Mouse (Mus musculus) liver, embryonic 16.5 days (tissue): ENCODE measurements around the gene Srgap2. TPM values are rescaled to one million over a fixed set of nuclear protein-coding genes. Genes with fewer than 3 reads are reported as not detected.

Experiments
- ATAC-seq: fragments of 200-750 bp; cut with Nextera tagmentation; 2 replicates; pipeline ENCODE4 v1.8.0; 2017; ENCODE audit warnings: low read depth, mild to moderate bottlenecking, moderate number of reproducible peaks, moderate library complexity
- H3K27ac ChIP-seq: fragments of 300-500 bp; sonication (generic); 2 replicates; pipeline ENCODE4 v1.5.1; 2014; ENCODE audit warnings: mild to moderate bottlenecking, low read length
- H3K27me3 ChIP-seq: fragments of 300-500 bp; sonication (generic); 2 replicates; pipeline ENCODE4 v1.6.1; 2014; ENCODE audit warnings: low read depth, low read length, mixed read lengths; ENCODE audit not compliant: control insufficient read depth, insufficient read depth
- H3K36me3 ChIP-seq: fragments of 300-500 bp; sonication (generic); 2 replicates; pipeline ENCODE4 v1.6.1; 2014; ENCODE audit warnings: mild to moderate bottlenecking; ENCODE audit not compliant: control insufficient read depth, insufficient read depth
- H3K4me1 ChIP-seq: fragments of 300-500 bp; sonication (generic); 2 replicates; pipeline ENCODE4 v1.6.1; 2014; ENCODE audit warnings: low read depth, low read length, mixed read lengths; ENCODE audit not compliant: control insufficient read depth
- H3K4me2 ChIP-seq: fragments of 300-500 bp; sonication (generic); 2 replicates; pipeline ENCODE4 v1.6.1; 2014; ENCODE audit warnings: low read depth, low read length, mixed read lengths
- H3K4me3 ChIP-seq: fragments of 300-500 bp; sonication (generic); 2 replicates; pipeline ENCODE4 v1.5.1; 2014; ENCODE audit warnings: low read depth, mild to moderate bottlenecking, low read length
- H3K9ac ChIP-seq: fragments of 300-500 bp; sonication (generic); 2 replicates; pipeline ENCODE4 v1.6.1; 2014; ENCODE audit warnings: low read depth, low read length
- H3K9me3 ChIP-seq: fragments of 300-500 bp; sonication (generic); replicated peaks from 2 replicates; pipeline ENCODE4 v1.6.1; 2016; ENCODE audit warnings: low read length; ENCODE audit not compliant: control insufficient read depth
- WGBS: fragments of 180-500 bp; shearing (Covaris S2); extraction: QIAGEN DNeasy Blood & Tissue Kit; methylation state at CpG from one replicate; pipeline ENCODE4 v1.1.7; 2014; ENCODE audit not compliant: insufficient replicate concordance; 5-methylcytosine and 5-hydroxymethylcytosine counted together
- polyA plus RNA-seq: library from polyadenylated mRNA; unstranded; fragments of >200 nt; fragmentation: Nextera tagmentation; extraction: Ambion mirVana; gene quantifications from 2 replicates; pipeline ENCODE4 v1.2.1, GENCODE M21; 2015

Gene Srgap2
- polyA plus RNA-seq, 1 experiment from 2014 or later: 5.3 TPM

GRCm38 (mm10) chr1:131528561-131529166 lies 1.5 kb upstream of the Srgap2 start:
- peak overlapping the region; percentile 81 for H3K4me3 ChIP-seq
- H3K36me3 ChIP-seq: no peaks in the 10 kb centered on the region
- ATAC-seq: no peak
- H3K27me3 ChIP-seq: no peaks in the 10 kb centered on the region
- peak overlapping the region; percentile 96 for H3K4me2 ChIP-seq
- no peaks in the 10 kb centered on the region for H3K9me3 ChIP-seq
- WGBS: under 1% methylated on average over 9 of the region's 9 CpGs
- peaks cover 25% of the 10 kb centered on the region for H3K4me1 ChIP-seq
- H3K27ac ChIP-seq: peak overlapping the region; percentile 92
- H3K9ac ChIP-seq: peak overlapping the region; percentile 68

GRCm38 (mm10) chr1:131528081-131528507 lies 942 bp upstream of the Srgap2 start:
- Histone ChIP-seq H3K4me3 (peak overlapping the region; percentile 81), H3K9ac (peak overlapping the region; percentile 68), H3K36me3 (no peaks in the 10 kb centered on the region), H3K9me3 (no peaks in the 10 kb centered on the region), H3K27me3 (no peaks in the 10 kb centered on the region), H3K4me2 (peak overlapping the region; percentile 96), H3K4me1 (peaks cover 25% of the 10 kb centered on the region), H3K27ac (peak overlapping the region; percentile 92)
- ATAC-seq: peak; percentile 8
- WGBS: under 1% methylated on average over 34 of the region's 34 CpGs

- under 1% methylated on average over 81 of the region's 81 CpGs for WGBS
- ATAC-seq: peak; percentile 35
- peaks cover 25% of the 10 kb centered on the region for H3K4me1 ChIP-seq
- H3K9ac ChIP-seq: peak overlapping the region; percentile 83
- peak overlapping the region; percentile 81 for H3K4me3 ChIP-seq
- H3K27me3 ChIP-seq: no peaks in the 10 kb centered on the region
- H3K27ac ChIP-seq: peak overlapping the region; percentile 94
- no peaks in the 10 kb centered on the region for H3K9me3 ChIP-seq
- peak overlapping the region; percentile 99 for H3K4me2 ChIP-seq
- H3K36me3 ChIP-seq: no peaks in the 10 kb centered on the region
Measured at GRCm38 (mm10) chr1:131526371-131527270, 531 bp downstream of the Srgap2 start.

- peak overlapping the region; percentile 99 for H3K4me2 ChIP-seq
- no peaks in the 10 kb centered on the region for H3K27me3 ChIP-seq
- whole genome bisulfite sequencing: under 1% methylated on average over 41 of the region's 41 CpGs
- peak overlapping the region; percentile 83 for H3K9ac ChIP-seq
- no peak for ATAC-seq
- H3K4me3 ChIP-seq: peak overlapping the region; percentile 81
- peak overlapping the region; percentile 94 for H3K27ac ChIP-seq
- H3K4me1 ChIP-seq: peaks cover 25% of the 10 kb centered on the region
- no peaks in the 10 kb centered on the region for H3K36me3 ChIP-seq
- no peaks in the 10 kb centered on the region for H3K9me3 ChIP-seq
Measured at GRCm38 (mm10) chr1:131525586-131526271, 1.4 kb downstream of the Srgap2 start.

GRCm38 (mm10) chr1:131525101-131525585 lies 2.0 kb downstream of the Srgap2 start:
- Histone ChIP-seq H3K36me3 (no peaks in the 10 kb centered on the region), H3K9ac (peak overlapping the region; percentile 83), H3K27ac (no peak overlapping the region), H3K4me3 (peak overlapping the region; percentile 81), H3K9me3 (no peaks in the 10 kb centered on the region), H3K4me1 (peaks cover 25% of the 10 kb centered on the region), H3K27me3 (no peaks in the 10 kb centered on the region), H3K4me2 (peak overlapping the region; percentile 99)
- ATAC-seq: no peak
- 4% methylated on average over 26 of the region's 26 CpGs for WGBS

- Histone ChIP-seq H3K4me2 (no peak overlapping the region), H3K9ac (no peak overlapping the region), H3K4me3 (no peak overlapping the region), H3K36me3 (no peaks in the 10 kb centered on the region), H3K27me3 (no peaks in the 10 kb centered on the region), H3K9me3 (no peaks in the 10 kb centered on the region), H3K4me1 (peaks cover 16% of the 10 kb centered on the region), H3K27ac (no peak overlapping the region)
- WGBS: 45% methylated on average over 3 of the region's 3 CpGs
- no peak for ATAC-seq
Measured at GRCm38 (mm10) chr1:131523794-131524193, 3.4 kb downstream of the Srgap2 start.

- Histone ChIP-seq H3K27me3 (no peaks in the 10 kb centered on the region), H3K9me3 (no peaks in the 10 kb centered on the region), H3K4me1 (no peaks in the 10 kb centered on the region), H3K36me3 (no peaks in the 10 kb centered on the region), H3K9ac (no peak overlapping the region), H3K27ac (no peak overlapping the region), H3K4me2 (no peak overlapping the region), H3K4me3 (no peak overlapping the region)
- 51% methylated on average over 3 of the region's 3 CpGs for WGBS
- no peak for ATAC-seq
Measured at GRCm38 (mm10) chr1:131516588-131516987, 10.6 kb downstream of the Srgap2 start.

- Histone ChIP-seq H3K27ac (no peak overlapping the region), H3K9ac (no peak overlapping the region), H3K4me2 (no peak overlapping the region), H3K4me3 (no peak overlapping the region), H3K27me3 (no peaks in the 10 kb centered on the region), H3K36me3 (no peaks in the 10 kb centered on the region), H3K4me1 (no peaks in the 10 kb centered on the region), H3K9me3 (no peaks in the 10 kb centered on the region)
- WGBS: 53% methylated on average over 1 of the region's 1 CpGs
- no peak for ATAC-seq
Measured at GRCm38 (mm10) chr1:131514197-131514596, 13.0 kb downstream of the Srgap2 start.
